Mouse (Mus musculus) layer of hippocampus, postnatal 14 days (tissue): ENCODE measurements at regions not wholly inside any gene's neighbourhood (a gene's known extent, or its start where the extent isn't known, plus 50 kb on each side); places are given as distances from the start of the nearest gene placed in this dataset.

Experiments
- DNase-seq, 2 experiments: peaks; one replicate each; pipeline ENCODE4 v3.0.0; 2021 to 2022; ENCODE audit warnings: low spot score in 2 of 2, mixed read lengths in 1 of 2

GRCm38 (mm10) chrX:72330323-72330722 is 55.7 kb upstream of the Gabre start:
- DNase-seq = peak in 1 of 2 experiments; percentile 1

- no peak for DNase-seq
These were observed 54.2 kb upstream of the Gabre start for GRCm38 (mm10) chrX:72328822-72329221.
